Mouse (Mus musculus) megakaryocyte, adult 5-6 weeks (primary cell): ENCODE data around the gene Srsf6. TPM values are rescaled to one million over a fixed set of nuclear protein-coding genes. Genes with fewer than 3 reads are reported as not detected.
"Not testable (repeated sequence)": the region's sequence is repeated elsewhere in the genome, so short reads cannot be mapped to it uniquely, and the experiment has no call there.

ENCODE experiments used
- ATAC-seq: 2 replicates; pipeline ENCODE4 v1.8.0; 2016; ENCODE audit warnings: mild to moderate bottlenecking, inconsistent platforms; ENCODE audit not compliant: poor library complexity, severe bottlenecking
- total RNA-seq, 2 experiments: library from RNA; stranded (forward) in 1 of 2; stranded (reverse) in 1 of 2; fragments of 153-499, 151-499 nt in 1 of 2; fragments of 221-1000, 200-1000 nt in 1 of 2; gene quantifications; 2 replicates each; pipeline versions ENCODE4 v1.2.3 to v1.2.4; 2015 to 2017

Gene Srsf6
- total RNA-seq (2015) (118 and 120 TPM in 2 replicates), total RNA-seq (2017) (111 and 123 TPM in 2 replicates)

DNA sequence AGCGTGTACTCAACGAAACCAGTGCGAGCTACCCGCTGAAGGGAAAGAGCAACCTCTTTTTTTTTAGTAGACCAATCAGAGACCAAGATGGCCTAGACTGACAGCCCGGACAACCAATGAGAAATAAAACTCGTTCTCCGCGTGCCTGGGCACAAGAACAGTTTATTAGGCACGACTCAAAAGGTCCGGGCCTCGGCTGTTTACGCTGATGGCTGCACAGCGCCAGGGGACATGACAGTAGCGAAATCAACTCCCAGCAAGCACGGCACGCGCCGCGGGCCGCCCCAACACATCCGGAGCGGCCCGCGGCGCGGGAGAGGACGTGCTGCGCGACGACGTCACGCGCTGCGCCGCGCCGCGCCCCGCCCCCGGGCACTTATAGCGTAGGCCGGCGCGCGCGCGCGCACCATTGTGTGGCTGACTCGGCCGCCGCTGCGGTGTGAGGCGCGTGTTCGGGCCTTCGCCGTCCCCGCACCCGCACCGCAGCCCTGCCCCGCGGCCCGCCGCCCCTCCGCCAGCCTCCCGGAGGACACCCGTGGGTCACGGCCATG, at the start of gene Srsf6:
Gene Srsf6, plus strand, starts transcription at position 406 of the 551 bp plus-strand sequence.
- peak; percentile 80 for ATAC-seq

- ATAC-seq: no peak
These were observed 47.2 kb upstream of the Srsf6 start for GRCm38 (mm10) chr2:162884101-162884500.

DNA sequence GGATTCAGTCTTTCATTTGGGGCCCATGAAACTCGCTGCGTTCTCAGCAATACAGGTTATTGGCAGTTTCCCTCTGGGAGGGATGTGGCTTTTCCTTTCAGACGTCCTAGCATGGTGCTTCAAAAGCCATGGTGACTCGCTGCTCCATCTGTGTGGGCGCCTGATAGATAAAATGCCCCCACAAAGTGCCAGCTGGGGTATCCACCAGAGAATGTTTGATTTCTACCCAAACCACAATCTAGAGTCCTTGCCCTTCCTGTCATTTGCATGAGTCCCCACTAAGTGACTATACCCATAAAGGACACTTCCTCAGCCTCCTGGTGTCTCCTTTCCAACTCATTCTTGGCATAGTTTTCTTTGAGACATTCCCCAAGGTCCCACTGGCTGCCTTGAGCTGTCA, 44.2 kb upstream of the Srsf6 start:
- no peak for ATAC-seq

- ATAC-seq: no peak
These were observed 42.7 kb upstream of the Srsf6 start for GRCm38 (mm10) chr2:162888677-162889076.

DNA sequence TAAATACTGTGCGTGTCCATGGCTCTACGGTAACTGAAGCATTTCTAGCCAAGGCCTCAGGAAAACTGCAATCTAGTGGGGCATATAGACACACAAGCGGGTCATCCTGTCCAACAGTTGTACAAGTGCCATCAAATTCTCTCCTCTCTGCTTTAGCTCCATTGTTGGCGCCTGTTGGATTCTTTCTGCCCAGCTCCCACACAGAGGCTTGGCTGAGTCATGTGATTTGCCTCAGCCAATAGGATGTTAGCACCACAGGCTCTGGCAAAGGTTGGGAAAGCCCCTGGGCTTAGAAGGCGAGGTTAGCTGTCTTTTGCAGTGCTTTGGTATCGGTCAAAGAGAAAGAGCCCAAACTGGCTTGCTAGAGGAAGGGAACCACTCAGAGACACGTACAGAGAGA, 42.1 kb upstream of the Srsf6 start:
- ATAC-seq: no peak

GRCm38 (mm10) chr2:162889731-162890130, 41.6 kb upstream of the Srsf6 start:
- no peak for ATAC-seq

- not testable (repeated sequence) for ATAC-seq
These were observed 38.3 kb upstream of the Srsf6 start for GRCm38 (mm10) chr2:162892979-162893378.

DNA sequence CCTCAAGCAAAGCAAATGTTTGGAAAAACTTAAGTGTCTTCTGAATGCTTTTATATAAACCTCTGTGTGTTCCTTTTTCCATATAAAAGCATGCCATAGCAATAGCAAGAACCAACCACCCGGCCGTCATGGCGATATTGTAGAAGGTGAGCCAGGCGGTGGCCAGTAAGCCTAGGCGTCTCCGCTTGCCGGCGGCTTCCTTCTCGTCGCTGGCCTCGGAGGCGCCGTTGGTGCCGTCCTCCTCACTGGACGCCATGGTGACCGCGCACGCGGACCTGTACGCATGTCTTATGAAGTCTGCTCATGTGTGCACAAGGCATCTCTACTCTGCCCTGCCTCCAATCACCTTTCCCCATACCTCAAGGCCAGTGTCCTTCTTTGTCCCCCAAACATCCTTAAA, 32.1 kb upstream of the Srsf6 start:
- ATAC-seq: 0 out of 2 replicates have a peak, but pooled peaks have one; percentile 56

DNA sequence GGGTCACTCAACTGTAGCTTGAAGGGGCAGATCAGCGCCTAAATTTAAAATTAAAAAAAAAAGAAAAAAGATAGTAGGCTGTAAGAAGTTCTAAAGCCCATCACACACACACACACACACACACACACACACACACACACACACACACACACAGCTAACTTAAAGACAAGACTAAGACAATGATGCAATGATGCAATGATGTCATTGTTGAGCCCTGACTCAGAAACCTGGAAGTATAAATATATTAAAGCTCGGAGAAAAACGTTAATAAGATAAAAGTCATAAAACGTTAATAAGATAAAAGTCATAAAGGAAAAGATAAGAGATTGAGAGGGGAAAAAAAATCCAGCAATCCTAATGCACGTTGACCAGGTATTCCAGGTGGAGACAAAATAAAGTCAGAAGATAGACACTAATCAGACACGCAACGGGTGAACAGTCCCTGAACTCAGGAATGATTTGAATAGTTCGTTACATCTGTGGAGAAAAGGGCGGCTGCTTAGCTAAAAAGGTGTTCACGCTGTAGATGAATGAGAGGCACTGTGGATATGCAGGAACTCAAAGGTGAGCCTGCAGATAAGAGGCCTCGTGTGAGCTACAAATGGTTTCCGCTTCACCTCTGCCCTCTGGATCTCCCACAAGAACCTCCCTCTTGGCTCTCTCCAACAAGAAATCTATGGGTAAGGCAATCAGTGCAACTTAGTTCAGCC, 31.3 kb upstream of the Srsf6 start:
- ATAC-seq: no peak

DNA sequence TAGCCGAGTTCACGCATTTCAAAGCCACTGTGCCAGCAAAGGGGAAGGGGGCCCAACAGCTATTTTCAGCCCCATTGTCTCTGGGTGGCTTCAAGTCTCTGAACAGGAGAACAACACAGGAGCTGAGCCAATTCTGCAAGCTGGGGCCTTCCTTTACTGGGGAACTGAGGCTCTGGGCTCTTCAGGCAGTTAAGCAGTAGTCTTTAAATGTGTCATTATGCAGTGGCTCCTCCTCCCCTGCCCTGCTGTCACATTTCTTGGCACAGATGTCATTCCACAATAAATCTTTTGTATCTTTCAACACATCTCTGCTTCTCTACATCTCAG, 30.8 kb upstream of the Srsf6 start:
- ATAC-seq: no peak

- no peak for ATAC-seq
These were observed 25.4 kb upstream of the Srsf6 start for GRCm38 (mm10) chr2:162905902-162906301.

GRCm38 (mm10) chr2:162908052-162908491, 23.3 kb upstream of the Srsf6 start:
- no peak for ATAC-seq

DNA sequence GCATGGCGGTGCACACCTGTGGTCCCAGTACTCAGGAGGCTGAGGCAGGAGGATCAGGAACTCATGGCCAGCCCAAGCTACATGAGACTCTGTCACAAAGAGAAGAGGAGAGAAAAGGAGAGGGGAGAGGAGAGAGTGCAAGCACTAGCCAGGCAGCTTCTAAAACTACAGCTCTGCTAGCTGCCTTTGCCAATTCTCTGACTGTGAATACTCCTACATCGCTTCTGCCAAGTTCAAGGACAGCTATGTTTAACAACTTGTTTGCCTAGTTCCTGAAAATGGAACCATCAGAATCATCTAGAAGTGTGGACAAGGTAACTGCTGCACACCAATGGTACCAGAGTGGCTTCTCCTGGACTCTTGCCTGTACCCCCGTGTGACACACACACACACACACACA, 17.3 kb upstream of the Srsf6 start:
- ATAC-seq: no peak

DNA sequence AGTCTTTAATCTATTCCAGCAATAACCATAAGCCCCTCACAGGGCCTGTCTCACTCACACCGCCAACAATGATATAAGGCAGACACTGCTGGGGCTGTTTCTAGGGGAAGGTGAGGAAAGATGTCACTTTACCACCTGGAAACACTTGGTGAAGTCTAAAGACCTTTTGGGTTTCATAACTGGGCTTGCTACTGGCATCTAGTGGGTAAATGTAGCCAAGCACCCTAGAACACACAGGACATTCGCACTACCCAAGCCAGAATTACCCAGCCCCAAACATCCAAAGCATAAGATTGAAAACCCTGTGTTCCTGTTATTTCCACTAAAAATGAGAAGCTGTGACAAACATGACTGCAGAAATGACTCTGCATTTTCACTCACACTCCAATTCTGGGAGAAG, 16.8 kb upstream of the Srsf6 start:
- no peak for ATAC-seq

GRCm38 (mm10) chr2:162919926-162920325, 11.4 kb upstream of the Srsf6 start:
- ATAC-seq: no peak

DNA sequence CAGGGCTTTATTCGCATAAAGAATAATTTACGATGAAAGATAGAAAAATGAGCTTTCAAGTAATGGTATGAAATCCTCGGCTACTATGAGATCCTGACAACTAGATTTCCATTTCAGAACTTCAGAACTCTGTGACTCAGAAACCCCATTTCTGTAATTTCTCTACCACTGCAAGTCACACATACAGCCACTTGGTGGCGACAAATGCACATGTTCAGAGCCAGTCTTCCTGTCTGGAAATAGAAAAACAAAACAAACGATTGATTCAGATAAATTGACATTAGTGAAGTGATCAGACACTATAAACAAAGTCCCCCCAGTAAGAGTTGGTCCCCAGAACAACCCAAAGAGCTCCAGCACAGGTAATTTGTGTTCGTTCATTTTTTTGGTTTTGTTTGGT, 9.1 kb upstream of the Srsf6 start:
- ATAC-seq: peak; percentile 94

GRCm38 (mm10) chr2:162922834-162923233, 8.5 kb upstream of the Srsf6 start:
- no peak for ATAC-seq

- no peak for ATAC-seq
These were observed 7.2 kb upstream of the Srsf6 start for GRCm38 (mm10) chr2:162924126-162924525.

DNA sequence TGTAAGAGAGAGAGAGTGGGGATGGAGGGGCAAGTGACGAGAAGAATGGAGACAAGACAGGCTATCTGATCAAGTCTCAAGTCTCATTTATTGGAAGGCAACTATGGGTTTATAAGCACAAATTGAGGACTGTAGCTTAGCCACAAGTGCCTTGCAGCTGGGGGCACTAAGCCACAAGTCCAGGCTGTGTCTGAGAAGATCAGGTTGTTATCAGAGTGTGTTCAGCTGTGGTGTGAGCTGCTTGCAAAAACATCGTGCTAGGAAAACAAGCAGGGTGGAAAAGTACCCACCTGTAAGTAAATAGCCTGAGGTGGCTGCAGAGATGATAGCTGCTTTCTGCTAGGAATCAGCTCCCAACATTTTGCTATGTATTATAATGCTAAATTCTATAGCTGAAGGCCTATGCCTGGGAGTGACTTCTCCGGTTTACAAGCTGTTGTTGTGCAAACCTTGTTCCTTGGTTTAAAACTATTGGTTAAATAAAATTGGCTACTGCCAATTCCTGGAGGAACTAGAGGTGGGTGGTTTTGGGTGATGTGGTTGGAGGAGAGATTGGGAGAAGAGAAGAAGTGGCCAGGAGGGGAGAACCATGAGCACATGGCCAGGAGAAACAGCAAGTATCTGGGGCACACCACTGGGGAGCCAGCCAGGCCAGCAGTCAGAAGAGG, 3.3 kb upstream of the Srsf6 start:
- no peak for ATAC-seq

- ATAC-seq: no peak
These were observed 1.6 kb upstream of the Srsf6 start for GRCm38 (mm10) chr2:162929704-162930103.

DNA sequence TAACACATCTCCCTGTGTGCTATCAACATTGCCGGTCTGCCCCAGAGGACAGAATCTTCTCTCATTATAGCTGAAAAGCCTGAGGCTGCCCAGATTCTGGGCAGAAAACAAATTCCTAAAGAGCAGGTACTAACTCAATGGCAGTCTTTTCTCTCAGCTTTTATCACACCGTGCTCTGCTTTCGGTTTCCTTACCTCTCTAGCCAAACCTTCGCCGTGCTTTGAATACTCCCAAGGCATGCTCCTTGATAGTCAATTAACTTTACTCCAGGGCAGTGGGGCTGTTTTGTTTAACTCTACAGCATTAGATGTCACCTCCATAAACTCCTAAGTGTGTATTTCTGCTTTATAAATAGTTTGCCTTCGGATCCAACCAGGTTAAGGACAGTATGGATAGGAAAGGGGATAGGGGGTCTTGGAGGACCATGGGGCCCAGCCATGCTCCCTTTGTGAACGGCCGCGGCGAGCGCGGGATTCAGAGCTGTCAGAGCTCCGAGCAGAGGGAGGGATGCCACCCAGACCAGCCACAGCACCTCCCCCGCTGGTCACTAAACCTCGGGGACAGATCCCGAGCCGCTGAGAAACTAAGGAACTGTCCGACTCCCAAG, 709 bp upstream of the Srsf6 start:
- no peak for ATAC-seq
